Mouse (Mus musculus) hindlimb bud, embryonic 11.5 days (tissue): ENCODE data around the gene Ppp2r2d.
A peak's percentile ranks its signal among the peaks of the same experiment; 100 is the strongest.

Experiments used
- DNase-seq: peaks from one replicate; pipeline ENCODE4 v3.0.0-alpha.2; 2012; ENCODE audit warnings: low read depth, low spot score; ENCODE audit errors: extremely low spot score

Gene Ppp2r2d

DNA sequence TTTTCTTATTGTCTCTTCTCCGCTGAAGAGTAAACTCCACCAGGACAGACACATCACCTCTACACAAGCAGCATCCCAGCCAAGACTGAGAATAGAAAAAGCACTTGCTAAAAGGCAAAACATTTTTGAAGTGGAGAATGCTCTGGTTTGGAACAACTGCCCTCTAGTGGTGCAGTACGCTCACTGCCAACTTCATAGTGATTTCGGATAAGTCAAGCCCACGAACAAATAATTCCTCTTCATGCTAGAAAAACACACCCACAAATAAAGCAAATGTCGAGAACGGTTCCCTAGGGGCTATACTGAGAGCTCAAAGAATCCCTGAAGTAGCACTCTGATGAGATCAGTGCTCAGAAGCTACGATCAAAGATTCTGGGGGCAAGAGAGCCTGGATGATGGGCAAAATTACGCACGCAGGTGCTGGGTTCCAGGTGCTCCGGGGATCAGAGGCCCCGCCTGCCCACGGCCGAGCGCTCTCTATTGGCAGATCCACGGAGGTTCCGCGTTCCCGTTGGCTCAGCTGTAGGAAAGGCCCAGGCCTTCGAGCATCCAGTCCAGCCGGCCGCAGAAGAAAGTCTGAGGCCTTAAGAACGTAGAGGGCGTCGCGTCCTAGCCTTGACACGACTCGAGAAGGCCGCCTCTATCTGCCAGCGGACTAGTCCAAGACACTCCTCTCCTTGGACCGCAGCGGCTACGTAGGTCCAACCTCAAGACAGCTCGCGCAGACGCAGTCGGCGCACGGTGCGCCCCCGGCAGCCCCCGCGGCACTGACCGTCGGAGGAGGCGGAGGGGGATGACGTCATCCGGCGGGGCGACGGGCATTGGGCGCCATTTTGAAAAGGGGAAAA is at the start of gene Ppp2r2d, which contains the start of gene Mapk1ip1:
TSS of gene Ppp2r2d (plus strand) at position 536 of the 848 bp plus-strand sequence.
TSS of gene Mapk1ip1 (minus strand) at position 730 of the 848 bp plus-strand sequence.
- peak; percentile 83 for DNase-seq

GRCm38 (mm10) chr7:138803386-138803785 is 42.5 kb upstream of the Ppp2r2d start:
- no peak for DNase-seq

- no peak for DNase-seq
These were observed 38.7 kb upstream of the Ppp2r2d start for GRCm38 (mm10) chr7:138807146-138807545.

GRCm38 (mm10) chr7:138813213-138813875 is 32.5 kb upstream of the Ppp2r2d start:
- no peak for DNase-seq

- no peak for DNase-seq
These were observed 27.6 kb upstream of the Ppp2r2d start for GRCm38 (mm10) chr7:138818314-138818713.

- no peak for DNase-seq
These were observed 21.5 kb upstream of the Ppp2r2d start for GRCm38 (mm10) chr7:138824423-138824822.

DNA sequence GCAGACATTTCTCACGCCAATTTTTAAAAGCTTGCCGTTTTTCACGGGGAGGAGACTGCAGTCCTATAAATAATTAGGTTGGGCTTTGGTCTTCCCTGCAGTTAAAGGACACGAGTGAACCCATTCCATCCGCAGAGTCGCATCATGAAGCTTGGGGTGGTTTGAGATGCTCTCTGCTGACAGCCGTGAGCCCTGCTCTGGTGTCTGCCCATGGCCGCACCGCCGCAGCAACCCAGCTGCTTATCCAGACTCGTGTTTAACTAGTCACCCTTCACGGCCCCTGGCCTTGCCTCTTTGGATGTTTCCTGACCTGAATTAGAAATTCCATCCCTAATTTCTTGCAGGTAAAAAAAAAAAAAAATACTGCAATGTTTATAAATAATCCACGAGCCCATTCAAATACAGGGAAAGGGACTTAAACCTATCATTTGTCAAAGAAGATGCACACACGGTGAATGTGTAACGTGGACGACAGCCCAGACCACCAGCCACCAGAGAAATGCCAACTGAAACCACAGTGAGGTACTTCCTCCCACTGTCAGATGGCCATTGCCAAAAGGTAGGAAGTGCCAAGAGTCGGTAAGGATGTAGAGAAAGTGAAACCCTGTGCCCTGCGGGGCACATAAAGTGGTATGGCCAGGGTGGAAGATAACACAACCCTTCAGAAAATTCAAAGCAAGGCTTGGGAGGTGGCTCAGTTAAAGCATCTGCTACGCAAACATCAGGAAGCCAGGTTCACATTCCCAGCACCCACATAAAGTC is 20.7 kb upstream of the Ppp2r2d start:
- no peak for DNase-seq

- DNase-seq: peak; percentile 39
These were observed 18.1 kb upstream of the Ppp2r2d start for GRCm38 (mm10) chr7:138827812-138828211.

DNA sequence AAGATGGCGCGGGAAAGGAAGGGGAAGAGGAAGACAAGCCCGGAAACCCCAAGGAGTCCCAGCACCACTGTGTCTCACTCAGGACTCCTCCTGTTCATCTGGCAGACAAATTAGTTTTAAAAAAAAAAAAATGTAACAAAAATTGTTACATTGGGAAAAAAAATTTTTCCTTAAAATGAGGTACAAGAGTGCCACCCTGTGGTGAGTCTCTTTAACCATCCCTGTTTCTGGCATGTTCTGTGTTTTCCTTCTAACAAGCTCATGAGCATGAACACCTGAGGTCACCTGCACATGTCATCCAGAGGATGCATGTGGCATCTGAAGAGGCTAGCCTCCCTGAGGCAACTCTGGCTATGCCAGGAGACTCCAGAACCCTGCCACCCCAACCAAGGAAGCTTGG is 10.9 kb upstream of the Ppp2r2d start:
- no peak for DNase-seq

GRCm38 (mm10) chr7:138840594-138841021 is 5.3 kb upstream of the Ppp2r2d start:
- peak; percentile 80 for DNase-seq

GRCm38 (mm10) chr7:138841436-138842151 is 4.3 kb upstream of the Ppp2r2d start:
- no peak for DNase-seq

- no peak for DNase-seq
These were observed 2.5 kb upstream of the Ppp2r2d start for GRCm38 (mm10) chr7:138843421-138843820.

DNA sequence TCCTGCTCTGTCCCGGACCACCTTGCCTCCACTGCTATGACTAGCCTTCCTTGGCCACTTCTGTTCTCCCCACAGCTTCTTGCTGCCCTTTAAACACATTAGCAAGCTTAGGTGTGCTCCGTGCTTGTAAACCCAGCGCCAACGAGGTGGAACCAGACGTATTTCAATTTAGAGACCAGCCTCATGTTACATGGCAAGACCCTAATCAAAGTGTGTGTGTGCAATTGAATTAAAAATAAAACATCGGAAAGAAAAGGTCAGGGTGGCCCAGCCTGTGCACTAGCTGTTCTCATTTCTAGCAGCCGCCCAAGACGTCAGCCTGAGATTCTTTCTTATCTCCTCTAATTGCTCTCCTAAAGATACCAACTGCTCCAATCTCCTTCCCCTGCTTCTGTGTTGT is 768 bp upstream of the Ppp2r2d start:
- DNase-seq: no peak

DNA sequence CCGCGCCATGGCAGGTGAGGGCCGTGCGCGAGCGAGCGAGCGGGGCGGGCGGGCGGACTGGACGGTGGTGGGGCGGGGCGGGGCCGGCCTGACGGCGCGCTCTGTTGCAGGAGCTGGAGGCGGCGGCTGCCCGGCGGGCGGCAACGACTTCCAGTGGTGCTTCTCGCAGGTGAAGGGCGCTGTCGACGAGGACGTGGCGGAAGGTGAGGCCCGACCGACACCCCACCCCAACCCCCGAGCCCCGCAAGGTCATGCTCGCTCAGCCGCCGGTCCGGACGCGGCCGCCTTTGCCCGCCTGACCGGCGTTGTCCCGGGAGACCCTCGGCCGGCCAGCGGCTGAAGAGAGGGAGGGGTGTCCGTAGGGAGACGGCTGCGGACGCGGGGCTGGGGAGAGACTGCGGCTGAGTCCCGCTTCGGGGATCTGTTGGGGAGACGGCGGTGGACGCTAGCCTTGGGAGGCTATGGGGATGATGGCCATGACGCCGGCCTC is 668 bp downstream of the Ppp2r2d start:
- DNase-seq: no peak

GRCm38 (mm10) chr7:138847316-138848027 is 1.6 kb downstream of the Ppp2r2d start:
- DNase-seq: no peak

GRCm38 (mm10) chr7:138848028-138848920 is 2.4 kb downstream of the Ppp2r2d start:
- no peak for DNase-seq

DNA sequence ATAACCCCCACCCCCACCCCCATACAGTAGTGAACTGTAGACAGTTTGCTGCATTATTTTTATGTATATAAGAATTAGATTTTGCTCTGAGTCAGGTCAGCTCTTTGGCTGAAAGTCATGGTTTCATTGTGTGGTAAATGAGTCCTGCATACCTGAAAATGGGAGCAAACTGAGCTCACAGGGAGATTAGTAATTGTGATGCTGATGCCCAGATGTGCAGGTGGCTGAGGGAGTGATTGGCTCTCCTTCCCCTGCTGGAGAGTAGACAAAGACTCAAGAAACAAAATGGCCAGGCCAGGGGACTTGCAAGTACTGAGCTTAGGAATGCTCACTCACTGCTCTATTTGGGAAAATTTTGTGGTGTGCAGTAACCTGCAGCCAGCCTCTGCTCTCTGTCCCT is 4.2 kb downstream of the Ppp2r2d start:
- no peak for DNase-seq

DNA sequence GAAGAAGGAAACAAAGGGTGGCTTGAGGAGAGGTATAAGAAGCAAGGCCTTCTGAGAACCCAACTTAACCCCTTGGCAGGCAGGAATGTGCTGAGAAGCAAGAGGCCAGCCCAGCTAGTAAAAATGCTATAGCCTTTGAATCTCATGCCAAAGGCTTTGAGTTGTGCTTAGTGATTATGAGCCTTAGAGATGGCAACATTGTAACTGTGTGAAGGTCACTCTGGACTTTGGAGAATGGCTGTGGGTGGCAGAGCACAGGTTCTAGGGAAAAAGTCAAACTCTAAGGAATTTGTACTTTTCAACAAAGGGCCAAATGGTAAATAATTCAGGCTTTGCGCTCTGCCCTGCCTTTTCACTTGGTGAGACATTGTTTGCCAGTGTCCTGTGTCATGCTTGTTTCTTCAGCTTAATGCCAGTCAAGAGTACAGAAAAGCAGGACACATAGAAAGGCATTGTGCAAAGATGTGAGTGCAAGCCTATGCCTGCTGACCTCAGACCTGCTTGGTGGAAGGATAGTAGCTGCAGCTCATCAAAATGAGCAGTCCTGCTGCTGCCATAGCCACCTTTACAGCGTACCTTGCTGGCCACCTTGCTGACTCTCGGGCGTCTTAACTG is 7.6 kb downstream of the Ppp2r2d start:
- no peak for DNase-seq

GRCm38 (mm10) chr7:138854201-138854600 is 8.3 kb downstream of the Ppp2r2d start:
- DNase-seq: no peak
